ENCODE assay signal across 9 mouse cellular contexts in genomic region chr11:120160478-120160877, GRCm38 (mm10). TPM values are rescaled to one million over a fixed set of nuclear protein-coding genes. Genes with fewer than 3 reads are reported as not detected.
DNase-seq lines count a peak whose midpoint lies in the region; ATAC-seq and TF ChIP-seq lines count a peak whose summit lies in the region.
"Had no signal": no experiment of that assay in that cellular context is flagged by ENCODE, and none has a peak within 500 bp of the region (broad histone marks: within the 10 kb centered on the region; RNA-seq: fewer than 3 reads in every experiment).

No protein-coding gene starts in this region.

- WGBS in intestine, postnatal 0 days: 84% methylated on average over 4 of the region's 4 CpGs
- WGBS in intestine, embryonic 16.5 days: 74% methylated on average over 4 of the region's 4 CpGs

- H3K4me1 ChIP-seq in intestine, postnatal 0 days (replicated peaks; ENCODE audit: control insufficient read depth, insufficient read depth, low read length): no peaks in the 10 kb centered on the region
- peaks cover 16% of the 10 kb centered on the region for H3K4me1 ChIP-seq in intestine, embryonic 16.5 days (ENCODE audit: control insufficient read depth, insufficient read depth, low read length)

- no peak overlapping the region for H3K4me3 ChIP-seq in intestine, postnatal 0 days (ENCODE audit: low read depth, low read length)
- no peak overlapping the region for H3K4me3 ChIP-seq in intestine, embryonic 16.5 days (ENCODE audit: low read length)
- H3K4me3 ChIP-seq: myocyte had no signal

- DNase-seq in adrenal gland, adult 2 months: peak; percentile 63
- no peak for DNase-seq in adrenal gland, adult 18-20 months (ENCODE audit: low spot score in 2 of 2)
- peak; percentile 59 for DNase-seq in ES-CJ7 (ENCODE audit: low read depth, low spot score)
- DNase-seq in layer of hippocampus, postnatal 25 days (ENCODE audit: extremely low spot score in 1 of 2, low spot score in 1 of 2): no peak
- DNase-seq in ovary, postnatal 36 days (ENCODE audit: low spot score): no peak

- H3K36me3 ChIP-seq in intestine, postnatal 0 days (ENCODE audit: control insufficient read depth, insufficient read depth): no peaks in the 10 kb centered on the region
- no peaks in the 10 kb centered on the region for H3K36me3 ChIP-seq in intestine, embryonic 16.5 days (ENCODE audit: control insufficient read depth, insufficient read depth, low read length)

- no peak overlapping the region for H3K4me2 ChIP-seq in intestine, postnatal 0 days (replicated peaks; ENCODE audit: low read depth)
- no peak overlapping the region for H3K4me2 ChIP-seq in intestine, embryonic 16.5 days (ENCODE audit: low read depth, low read length)

- peak; percentile 82 for TF ChIP-seq CTCF in intestine, postnatal 0 days (IDR thresholded peaks at IDR 0.05; ENCODE audit: low read depth)

- H3K9me3 ChIP-seq in intestine, postnatal 0 days (ENCODE audit: control insufficient read depth): no peaks in the 10 kb centered on the region
- 0 out of 2 replicates have a peak, but pooled peaks cover 3% of the 10 kb centered on the region for H3K9me3 ChIP-seq in intestine, embryonic 16.5 days (ENCODE audit: control insufficient read depth, low read length)

- H3K9ac ChIP-seq in intestine, postnatal 0 days (ENCODE audit: low read depth, low read length): no peak overlapping the region
- H3K9ac ChIP-seq in intestine, embryonic 16.5 days (ENCODE audit: low read depth, low read length): no peak overlapping the region

- no peak overlapping the region for H3K27ac ChIP-seq in intestine, postnatal 0 days (ENCODE audit: low read depth, low read length)
- H3K27ac ChIP-seq in intestine, embryonic 16.5 days (ENCODE audit: low read length): no peak overlapping the region

- H3K27me3 ChIP-seq in intestine, postnatal 0 days (replicated peaks; ENCODE audit: control insufficient read depth, insufficient read depth, low read length): no peaks in the 10 kb centered on the region
- no peaks in the 10 kb centered on the region for H3K27me3 ChIP-seq in intestine, embryonic 16.5 days (replicated peaks; ENCODE audit: control insufficient read depth, insufficient read depth, low read length)

- no peak for ATAC-seq in intestine, postnatal 0 days
- no peak for ATAC-seq in intestine, embryonic 16.5 days
- 0 out of 2 replicates have a peak, but pooled peaks have one; percentile 40 for ATAC-seq in erythroid progenitor cell, adult 5-6 weeks (replicated peaks; ENCODE audit: low FRiP score, poor library complexity, severe bottlenecking)

RNA-seq across cellular contexts. Expression of gene Slc38a10, which starts 9.3 kb away (rescaled TPM):
- 100 to 1,000 TPM; 119 to 148 TPM for total RNA-seq in adrenal gland, adult 2 months (2021)
- polyA plus RNA-seq in adrenal gland, adult 2 months (2012; rRNA removed): 132 and 146 TPM in 2 replicates
- total RNA-seq in adrenal gland, adult 18-20 months (2021): 100 to 1,000 TPM; 147 to 177 TPM
- 56.4 and 57.3 TPM in 2 replicates for polyA plus RNA-seq in intestine, postnatal 0 days (2015; fragmentation: Nextera tagmentation; extraction: Ambion mirVana)
- 84.6 and 91.4 TPM in 2 replicates for polyA plus RNA-seq in intestine, embryonic 16.5 days (2015; fragmentation: Nextera tagmentation; extraction: Ambion mirVana)
- total RNA-seq in erythroid progenitor cell, adult 5-6 weeks (2015; ENCODE audit: low replicate concordance): 14.8 and 17.2 TPM in 2 replicates
- 17.1 and 46.0 TPM in 2 replicates for total RNA-seq in erythroid progenitor cell, adult 5-6 weeks (2017; ENCODE audit: low replicate concordance)
- 10 to 100 TPM; 85.3 to 88.5 TPM for total RNA-seq in layer of hippocampus, postnatal 25 days (2021)

Comparison
In these comparisons a context has a peak if more than half of its experiments do, and no peak if none do; other contexts are left out.
1. DNase-seq: peak in adrenal gland, adult 2 months (single experiment) and ES-CJ7 (single experiment); none in adrenal gland, adult 18-20 months (0 of 2), layer of hippocampus, postnatal 25 days (0 of 2) and ovary, postnatal 36 days (single experiment).